Mouse (Mus musculus): Measurements from ENCODE around the gene Adipor2. TPM values are rescaled to one million over a fixed set of nuclear protein-coding genes. Genes with fewer than 3 reads are reported as not detected.
A peak's percentile ranks its signal among the peaks of the same experiment; 100 is the strongest.

Gene Adipor2
- polyA plus RNA-seq, 1 experiment from 2014 or later = 35.2 TPM

DNA sequence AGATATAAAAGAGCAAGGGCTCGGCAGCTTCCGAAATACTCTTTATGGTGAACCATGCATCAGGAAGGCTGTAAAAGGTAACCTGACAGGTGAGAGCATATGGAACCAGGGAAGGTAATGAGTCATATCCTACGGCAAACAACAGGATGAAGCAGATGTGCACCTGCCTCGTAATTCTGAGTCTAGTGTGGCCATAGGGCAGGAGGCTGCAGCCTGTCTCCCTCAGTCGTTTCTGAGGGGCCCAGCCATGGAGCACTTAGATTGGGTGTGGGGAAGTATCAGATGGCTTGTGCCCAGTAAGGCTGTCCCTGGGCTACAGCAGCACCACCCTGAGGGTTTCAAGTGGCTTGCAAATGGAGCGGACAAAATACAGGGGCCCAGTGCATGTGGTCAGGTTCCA is 65.0 kb downstream of the Adipor2 start:
- H3K27me3 ChIP-seq (ENCODE audit: control insufficient read depth, insufficient read depth, low read depth, low read length) = no peaks in the 10 kb centered on the region
- H3K4me3 ChIP-seq (ENCODE audit: low read depth, low read length) = no peak overlapping the region
- H3K4me2 ChIP-seq (ENCODE audit: low read depth, low read length) = no peak overlapping the region
- H3K36me3 ChIP-seq (ENCODE audit: control insufficient read depth, insufficient read depth) = peaks cover 22% of the 10 kb centered on the region
- H3K4me1 ChIP-seq (ENCODE audit: control insufficient read depth, low read depth, low read length) = no peaks in the 10 kb centered on the region
- no peaks in the 10 kb centered on the region for H3K9me3 ChIP-seq (replicated peaks; ENCODE audit: control insufficient read depth, low read length)
- ATAC-seq (ENCODE audit: low read depth) = no peak
- no peak overlapping the region for H3K9ac ChIP-seq (ENCODE audit: low read depth, low read length)
- no peak overlapping the region for H3K27ac ChIP-seq (ENCODE audit: low read length)
- 71% methylated on average over 6 of the region's 6 CpGs for WGBS (ENCODE audit: insufficient replicate concordance)

DNA sequence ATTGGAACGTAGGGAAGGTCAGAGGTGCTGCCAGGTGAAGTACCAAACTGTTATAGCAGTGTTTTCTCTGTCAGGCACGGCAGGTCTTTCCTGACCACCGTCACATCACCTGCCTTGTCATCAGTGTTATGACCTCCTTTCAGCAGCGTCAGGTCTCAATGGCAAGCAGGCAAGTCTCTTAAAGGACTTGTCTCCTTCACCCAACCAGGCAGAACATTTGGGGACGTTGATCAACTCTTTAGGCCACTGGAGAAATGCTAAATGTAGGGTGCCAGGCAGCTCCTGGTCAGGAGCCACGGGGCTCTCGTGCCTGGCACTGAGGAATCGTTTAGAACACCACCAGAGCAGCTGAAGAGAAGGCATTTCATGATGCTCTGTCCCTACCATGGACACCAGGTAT is 65.8 kb downstream of the Adipor2 start:
- Histone ChIP-seq H3K4me3 (ENCODE audit: low read depth, low read length) (no peak overlapping the region), H3K9me3 (replicated peaks; ENCODE audit: control insufficient read depth, low read length) (no peaks in the 10 kb centered on the region), H3K4me2 (ENCODE audit: low read depth, low read length) (no peak overlapping the region), H3K4me1 (ENCODE audit: control insufficient read depth, low read depth, low read length) (no peaks in the 10 kb centered on the region), H3K27ac (ENCODE audit: low read length) (no peak overlapping the region), H3K36me3 (ENCODE audit: control insufficient read depth, insufficient read depth) (peaks cover 18% of the 10 kb centered on the region; the same call in 1 of the 2 replicates), H3K27me3 (ENCODE audit: control insufficient read depth, insufficient read depth, low read depth, low read length) (no peaks in the 10 kb centered on the region), H3K9ac (ENCODE audit: low read depth, low read length) (no peak overlapping the region)
- WGBS (ENCODE audit: insufficient replicate concordance) = 66% methylated on average over 8 of the region's 8 CpGs
- no peak for ATAC-seq (ENCODE audit: low read depth)

DNA sequence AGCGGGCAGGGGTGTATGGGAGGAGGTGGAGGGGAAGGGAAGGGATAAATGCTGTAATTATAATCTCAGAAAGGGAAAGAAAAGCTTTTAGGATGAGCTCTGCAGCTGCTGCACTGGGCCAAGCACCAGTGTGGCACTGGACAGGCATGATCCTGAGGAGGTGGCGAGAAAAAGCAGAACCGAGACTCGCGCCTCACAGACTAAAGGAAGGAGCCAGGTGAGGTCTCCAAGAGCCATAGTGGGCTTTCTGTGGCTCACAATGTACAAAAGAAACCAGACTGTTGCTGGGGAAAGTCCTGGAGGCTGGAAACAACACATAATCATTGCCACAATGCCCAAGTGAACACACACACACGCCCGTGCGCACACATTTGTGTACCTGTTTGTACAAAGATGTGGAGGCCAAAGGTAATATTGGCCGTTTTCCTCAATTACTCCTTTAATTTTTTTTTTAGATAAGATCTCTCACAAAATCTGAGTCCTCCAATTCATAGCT is 66.8 kb downstream of the Adipor2 start:
- peaks cover 15% of the 10 kb centered on the region; the same call in 1 of the 2 replicates for H3K36me3 ChIP-seq (ENCODE audit: control insufficient read depth, insufficient read depth)
- no peak overlapping the region for H3K27ac ChIP-seq (ENCODE audit: low read length)
- no peaks in the 10 kb centered on the region for H3K4me1 ChIP-seq (ENCODE audit: control insufficient read depth, low read depth, low read length)
- H3K4me3 ChIP-seq (ENCODE audit: low read depth, low read length) = no peak overlapping the region
- no peak overlapping the region for H3K4me2 ChIP-seq (ENCODE audit: low read depth, low read length)
- no peaks in the 10 kb centered on the region for H3K9me3 ChIP-seq (replicated peaks; ENCODE audit: control insufficient read depth, low read length)
- 71% methylated on average over 9 of the region's 9 CpGs for WGBS (ENCODE audit: insufficient replicate concordance)
- no peak overlapping the region for H3K9ac ChIP-seq (ENCODE audit: low read depth, low read length)
- ATAC-seq (ENCODE audit: low read depth) = no peak
- H3K27me3 ChIP-seq (ENCODE audit: control insufficient read depth, insufficient read depth, low read depth, low read length) = no peaks in the 10 kb centered on the region

DNA sequence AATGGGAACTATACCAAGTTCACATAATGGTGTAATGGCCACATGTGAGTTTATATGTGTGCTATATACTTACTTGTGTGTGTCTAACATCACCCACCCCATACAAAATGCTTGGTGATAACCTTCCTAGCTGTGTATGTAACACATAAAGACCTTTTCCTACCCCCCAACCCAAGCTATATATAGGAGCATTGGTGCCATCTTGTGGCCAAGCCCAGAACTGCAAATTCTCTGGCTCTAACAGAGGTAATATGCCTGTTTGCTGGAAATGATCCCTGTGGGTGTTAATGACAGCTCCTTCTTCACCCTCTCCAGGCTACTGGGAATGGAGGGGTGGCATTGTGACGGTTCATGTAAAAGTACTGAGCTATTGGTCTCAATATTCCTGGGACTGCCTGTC is 69.3 kb downstream of the Adipor2 start:
- no peak for ATAC-seq (ENCODE audit: low read depth)
- no peaks in the 10 kb centered on the region for H3K4me1 ChIP-seq (ENCODE audit: control insufficient read depth, low read depth, low read length)
- H3K4me3 ChIP-seq (ENCODE audit: low read depth, low read length) = no peak overlapping the region
- WGBS (ENCODE audit: insufficient replicate concordance) = 0% methylated on average over 1 of the region's 1 CpGs
- H3K9me3 ChIP-seq (replicated peaks; ENCODE audit: control insufficient read depth, low read length) = no peaks in the 10 kb centered on the region
- H3K4me2 ChIP-seq (ENCODE audit: low read depth, low read length) = no peak overlapping the region
- H3K36me3 ChIP-seq (ENCODE audit: control insufficient read depth, insufficient read depth) = no peaks in the 10 kb centered on the region
- H3K9ac ChIP-seq (ENCODE audit: low read depth, low read length) = no peak overlapping the region
- no peaks in the 10 kb centered on the region for H3K27me3 ChIP-seq (ENCODE audit: control insufficient read depth, insufficient read depth, low read depth, low read length)
- no peak overlapping the region for H3K27ac ChIP-seq (ENCODE audit: low read length)

DNA sequence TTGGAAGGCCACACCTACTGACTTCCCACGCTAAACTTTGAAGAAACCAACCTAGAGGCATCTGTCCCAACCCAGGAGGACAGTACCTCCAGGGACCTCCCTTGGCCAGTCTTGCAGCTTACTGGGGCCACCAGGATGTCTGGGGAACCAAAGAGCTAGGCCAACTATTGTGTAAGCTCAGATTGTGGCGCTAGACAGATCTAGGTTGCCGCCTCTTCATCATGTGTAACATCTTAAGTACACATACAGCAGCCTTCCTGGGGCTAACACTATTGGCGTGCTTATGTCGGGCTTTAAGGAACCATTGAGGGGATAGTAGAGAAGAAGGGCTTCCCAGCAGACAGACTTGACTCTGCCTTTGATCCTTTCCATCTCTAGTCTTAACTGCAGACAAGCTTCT is 69.7 kb downstream of the Adipor2 start:
- 58% methylated on average over 5 of the region's 5 CpGs for WGBS (ENCODE audit: insufficient replicate concordance)
- no peak for ATAC-seq (ENCODE audit: low read depth)
- H3K4me1 ChIP-seq (ENCODE audit: control insufficient read depth, low read depth, low read length) = no peaks in the 10 kb centered on the region
- no peak overlapping the region for H3K4me3 ChIP-seq (ENCODE audit: low read depth, low read length)
- H3K4me2 ChIP-seq (ENCODE audit: low read depth, low read length) = no peak overlapping the region
- H3K27me3 ChIP-seq (ENCODE audit: control insufficient read depth, insufficient read depth, low read depth, low read length) = no peaks in the 10 kb centered on the region
- H3K27ac ChIP-seq (ENCODE audit: low read length) = no peak overlapping the region
- no peaks in the 10 kb centered on the region for H3K36me3 ChIP-seq (ENCODE audit: control insufficient read depth, insufficient read depth)
- no peak overlapping the region for H3K9ac ChIP-seq (ENCODE audit: low read depth, low read length)
- H3K9me3 ChIP-seq (replicated peaks; ENCODE audit: control insufficient read depth, low read length) = no peaks in the 10 kb centered on the region

DNA sequence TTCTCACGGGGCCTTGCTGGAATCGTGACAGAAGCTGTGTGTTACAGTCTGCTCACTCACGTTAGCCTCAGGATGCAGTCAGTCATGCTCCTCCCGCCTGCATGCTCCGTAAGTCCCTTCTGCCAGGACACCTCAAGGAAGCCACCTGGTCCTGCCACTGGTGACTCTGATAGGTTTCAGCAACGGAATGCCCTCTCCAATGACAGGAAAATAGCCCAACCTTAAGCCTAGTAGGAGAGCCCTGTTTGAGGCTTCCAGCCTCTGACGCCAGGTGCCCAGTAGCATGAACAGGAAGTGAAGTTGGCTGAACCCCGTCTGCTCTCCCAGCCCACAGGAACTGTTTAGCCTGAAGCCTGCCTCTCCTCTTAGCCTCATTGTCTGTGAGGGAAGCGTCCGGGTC is 71.2 kb downstream of the Adipor2 start:
- H3K36me3 ChIP-seq (ENCODE audit: control insufficient read depth, insufficient read depth) = no peaks in the 10 kb centered on the region
- 32% methylated on average over 10 of the region's 10 CpGs for WGBS (ENCODE audit: insufficient replicate concordance)
- H3K4me1 ChIP-seq (ENCODE audit: control insufficient read depth, low read depth, low read length) = no peaks in the 10 kb centered on the region
- no peak overlapping the region for H3K4me2 ChIP-seq (ENCODE audit: low read depth, low read length)
- no peak overlapping the region for H3K4me3 ChIP-seq (ENCODE audit: low read depth, low read length)
- H3K27ac ChIP-seq (ENCODE audit: low read length) = no peak overlapping the region
- H3K9ac ChIP-seq (ENCODE audit: low read depth, low read length) = no peak overlapping the region
- no peaks in the 10 kb centered on the region for H3K27me3 ChIP-seq (ENCODE audit: control insufficient read depth, insufficient read depth, low read depth, low read length)
- ATAC-seq (ENCODE audit: low read depth) = no peak
- no peaks in the 10 kb centered on the region for H3K9me3 ChIP-seq (replicated peaks; ENCODE audit: control insufficient read depth, low read length)

DNA sequence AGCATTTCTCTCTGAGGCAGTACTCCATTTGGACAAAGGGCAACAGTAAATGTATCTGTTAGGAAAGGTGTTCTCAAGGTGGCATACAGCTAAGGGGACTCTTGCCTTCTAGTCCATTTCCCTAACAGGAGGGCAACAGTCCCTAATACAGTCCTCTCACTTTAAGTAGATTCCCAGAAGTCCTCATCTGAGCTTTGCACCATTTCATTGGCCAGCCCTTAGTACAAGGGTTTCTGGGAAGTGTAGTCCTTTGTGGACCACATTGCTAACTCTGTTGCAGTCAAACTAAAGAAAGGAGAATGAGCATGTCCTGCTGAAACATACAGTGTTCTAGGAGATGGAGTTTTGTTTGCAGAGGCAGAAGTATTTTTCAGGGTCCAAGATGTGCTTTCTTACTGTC is 76.1 kb downstream of the Adipor2 start:
- ATAC-seq (ENCODE audit: low read depth) = 0 out of 2 replicates have a peak, but pooled peaks have one; percentile 47
- no peaks in the 10 kb centered on the region for H3K4me1 ChIP-seq (ENCODE audit: control insufficient read depth, low read depth, low read length)
- no peaks in the 10 kb centered on the region for H3K27me3 ChIP-seq (ENCODE audit: control insufficient read depth, insufficient read depth, low read depth, low read length)
- H3K9ac ChIP-seq (ENCODE audit: low read depth, low read length) = no peak overlapping the region
- H3K36me3 ChIP-seq (ENCODE audit: control insufficient read depth, insufficient read depth) = no peaks in the 10 kb centered on the region
- no peak overlapping the region for H3K27ac ChIP-seq (ENCODE audit: low read length)
- H3K9me3 ChIP-seq (replicated peaks; ENCODE audit: control insufficient read depth, low read length) = no peaks in the 10 kb centered on the region
- H3K4me2 ChIP-seq (ENCODE audit: low read depth, low read length) = no peak overlapping the region
- H3K4me3 ChIP-seq (ENCODE audit: low read depth, low read length) = no peak overlapping the region

DNA sequence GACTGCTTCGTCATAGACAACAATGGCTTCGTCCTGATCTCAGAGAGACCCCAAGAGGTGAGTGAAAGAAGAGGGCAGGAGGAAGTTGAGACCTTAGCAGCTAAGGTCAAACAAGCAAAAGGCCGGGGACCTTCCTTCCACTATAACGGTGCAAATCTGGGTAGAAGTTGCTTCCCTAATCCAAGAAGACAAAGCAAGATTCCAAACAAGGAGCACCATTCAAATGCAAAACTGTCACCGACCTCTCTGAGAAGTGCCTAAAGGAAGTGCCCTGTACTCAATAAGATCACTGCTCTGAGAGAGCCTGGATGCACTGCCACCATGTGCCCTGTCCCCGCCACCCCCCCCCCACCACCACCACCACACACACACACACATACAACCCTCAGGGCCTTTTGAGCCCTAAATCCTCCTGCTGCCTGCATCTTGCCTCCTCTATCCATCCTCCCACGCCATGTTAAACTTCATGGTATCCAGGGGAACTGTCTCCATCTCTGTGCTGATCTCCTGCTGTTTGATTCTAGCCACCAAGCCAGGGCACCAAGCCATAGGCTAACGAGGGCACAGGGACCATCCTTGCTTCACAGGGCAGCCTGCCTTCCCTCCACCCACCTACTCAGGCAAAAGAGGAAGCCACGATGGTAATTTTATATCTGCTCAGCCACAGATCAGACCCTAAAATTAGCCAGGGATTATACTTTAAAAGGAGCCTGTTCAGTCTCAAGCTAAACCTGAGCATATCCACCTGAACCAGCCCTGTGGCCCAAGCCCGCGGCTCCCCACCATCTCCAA is 79.2 kb downstream of the Adipor2 start:
- Histone ChIP-seq H3K27me3 (ENCODE audit: control insufficient read depth, insufficient read depth, low read depth, low read length) (no peaks in the 10 kb centered on the region), H3K4me2 (ENCODE audit: low read depth, low read length) (no peak overlapping the region), H3K4me3 (ENCODE audit: low read depth, low read length) (no peak overlapping the region), H3K9me3 (replicated peaks; ENCODE audit: control insufficient read depth, low read length) (no peaks in the 10 kb centered on the region), H3K36me3 (ENCODE audit: control insufficient read depth, insufficient read depth) (no peaks in the 10 kb centered on the region), H3K4me1 (ENCODE audit: control insufficient read depth, low read depth, low read length) (no peaks in the 10 kb centered on the region), H3K9ac (ENCODE audit: low read depth, low read length) (no peak overlapping the region), H3K27ac (ENCODE audit: low read length) (no peak overlapping the region)
- ATAC-seq (ENCODE audit: low read depth) = no peak
- WGBS (ENCODE audit: insufficient replicate concordance) = 32% methylated on average over 11 of the region's 11 CpGs

DNA sequence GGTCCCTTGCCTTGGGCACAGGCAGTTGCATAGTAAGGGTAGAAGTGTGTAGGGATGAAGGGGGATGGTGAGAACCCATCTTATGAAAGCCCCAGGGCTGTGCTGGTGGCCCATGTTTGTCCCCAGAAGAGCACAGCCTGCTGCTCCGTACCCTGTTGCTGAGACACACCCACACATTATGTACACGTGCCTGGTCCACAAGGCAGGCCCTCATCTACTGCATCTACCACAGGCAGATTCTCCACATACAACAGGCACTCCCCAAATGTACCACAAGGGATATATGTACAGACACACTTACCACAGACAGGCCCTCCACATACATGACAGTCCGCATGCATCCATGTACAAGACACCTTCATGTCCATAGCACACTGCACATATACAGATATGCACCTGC is 80.2 kb downstream of the Adipor2 start:
- Histone ChIP-seq H3K4me3 (ENCODE audit: low read depth, low read length) (no peak overlapping the region), H3K9ac (ENCODE audit: low read depth, low read length) (no peak overlapping the region), H3K27ac (ENCODE audit: low read length) (no peak overlapping the region), H3K36me3 (ENCODE audit: control insufficient read depth, insufficient read depth) (no peaks in the 10 kb centered on the region), H3K27me3 (ENCODE audit: control insufficient read depth, insufficient read depth, low read depth, low read length) (peaks cover 4% of the 10 kb centered on the region; the same call in 1 of the 2 replicates), H3K4me2 (ENCODE audit: low read depth, low read length) (no peak overlapping the region), H3K9me3 (replicated peaks; ENCODE audit: control insufficient read depth, low read length) (no peaks in the 10 kb centered on the region), H3K4me1 (ENCODE audit: control insufficient read depth, low read depth, low read length) (no peaks in the 10 kb centered on the region)
- ATAC-seq (ENCODE audit: low read depth) = no peak
- WGBS (ENCODE audit: insufficient replicate concordance) = 67% methylated on average over 3 of the region's 3 CpGs

Data from liver, embryonic 16.5 days (tissue).